Mouse (Mus musculus): ENCODE data around the gene Vamp3.
"Not testable (repeated sequence)": the region's sequence is repeated elsewhere in the genome, so short reads cannot be mapped to it uniquely, and the experiment has no call there.

Vamp3 gene

DNA sequence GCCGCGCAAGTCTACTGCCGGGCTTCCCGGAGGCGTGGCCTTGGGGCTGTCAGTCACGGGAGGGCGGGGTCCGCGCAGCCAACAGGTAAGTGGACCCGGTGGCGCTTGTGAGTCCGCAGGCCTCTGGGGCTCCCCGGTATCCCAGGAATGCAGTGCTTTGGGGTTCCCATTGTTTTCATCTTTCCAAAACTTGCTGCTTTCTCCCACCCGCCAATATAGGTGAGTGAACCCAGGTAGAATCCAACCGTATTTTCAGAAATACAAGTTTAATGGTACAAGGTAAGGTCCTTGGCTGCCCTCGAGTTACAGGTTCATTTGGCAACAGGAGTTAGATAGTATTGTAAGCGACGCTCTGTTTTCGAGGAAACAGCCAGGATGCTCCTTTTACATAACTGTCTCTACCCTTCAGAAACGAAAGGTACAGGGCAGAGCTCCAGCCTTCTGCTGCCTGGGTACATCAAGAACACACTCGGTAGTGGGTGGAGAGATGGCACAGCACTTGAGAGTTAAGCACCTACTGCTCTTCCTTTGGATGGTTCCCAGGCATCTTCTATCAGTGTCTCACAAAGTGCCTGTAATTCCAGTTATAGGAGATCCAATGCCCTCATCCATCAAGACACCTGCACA, 12.7 kb downstream of the Vamp3 start:
- peak; percentile 16 for DNase-seq (ENCODE audit: low read depth)

DNA sequence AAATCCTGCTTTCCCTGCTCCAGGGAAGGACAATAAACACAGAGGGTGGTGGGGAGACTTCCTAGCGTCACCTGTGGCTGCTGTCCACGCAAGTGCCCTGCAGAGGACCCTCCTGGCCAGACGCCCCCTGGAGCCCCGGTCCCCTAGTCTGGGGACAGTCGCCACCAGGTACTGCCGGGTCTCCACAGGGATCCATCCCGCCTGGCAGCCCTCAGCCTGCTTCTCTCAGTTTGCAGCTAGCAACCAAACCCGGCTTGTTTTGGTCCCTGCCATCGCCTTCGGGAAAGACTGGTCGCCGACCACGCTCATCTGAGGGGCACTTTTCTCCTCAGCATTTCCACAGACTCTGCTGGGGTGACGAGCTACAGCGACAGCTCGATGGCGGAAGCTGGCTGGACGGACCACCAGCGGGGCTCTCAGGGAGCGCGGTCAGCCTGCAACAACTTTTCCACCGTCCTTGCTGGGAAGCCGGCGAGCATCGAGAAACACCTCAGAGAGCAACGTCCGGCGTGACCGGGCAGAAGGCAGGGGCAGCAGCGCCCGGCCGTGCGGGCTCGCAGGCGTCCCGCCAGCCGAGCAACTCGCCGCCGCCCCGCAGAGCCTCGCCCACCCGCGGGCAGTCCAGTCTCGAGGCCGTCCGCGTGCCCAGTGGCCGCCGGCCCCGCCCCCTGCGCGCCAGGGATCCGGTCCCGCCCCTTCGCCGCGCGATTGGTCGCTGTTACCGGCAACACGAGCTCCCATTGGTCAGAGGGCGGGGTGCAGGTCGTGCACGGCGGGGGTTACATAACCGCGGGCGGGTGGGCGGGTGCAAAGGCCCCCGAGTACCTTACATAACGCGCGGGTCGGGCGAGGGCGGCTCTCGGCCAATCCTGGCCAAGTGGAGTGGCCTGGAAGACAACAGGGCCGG, 13.5 kb downstream of the Vamp3 start, which contains the start of gene Per3:
TSS of gene Per3 (minus strand) at position 629 of the 907 bp plus-strand sequence.
- peak; percentile 95 for DNase-seq (ENCODE audit: low read depth)

DNA sequence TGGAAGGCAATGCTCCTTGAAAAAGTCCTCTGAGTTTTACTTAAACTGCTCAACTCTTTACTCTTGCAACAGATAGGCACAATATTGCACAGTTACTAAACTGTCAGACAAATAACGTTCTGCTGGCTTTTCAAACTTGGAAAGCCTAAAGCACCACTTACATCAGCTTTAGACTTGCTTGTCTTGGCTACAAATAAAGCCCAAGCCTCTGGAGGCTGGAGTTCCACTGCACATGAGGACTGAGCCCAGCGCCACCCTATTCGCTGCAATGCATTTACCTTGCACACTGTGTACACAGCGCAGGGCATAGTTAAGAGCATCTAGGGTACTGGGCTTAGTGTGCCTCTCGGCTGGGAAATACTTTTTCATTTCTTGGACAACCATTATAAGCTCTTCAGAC, 14.5 kb downstream of the Vamp3 start:
- peak; percentile 10 for DNase-seq (ENCODE audit: low read depth)

- DNase-seq (ENCODE audit: low read depth) = no peak
Observed at GRCm38 (mm10) chr4:151041506-151041905, 16.3 kb downstream of the Vamp3 start.

- DNase-seq (ENCODE audit: low read depth) = no peak
Observed at GRCm38 (mm10) chr4:151037800-151038199, 20.0 kb downstream of the Vamp3 start.

GRCm38 (mm10) chr4:151036521-151036920, 21.2 kb downstream of the Vamp3 start:
- DNase-seq (ENCODE audit: low read depth) = no peak

- DNase-seq (ENCODE audit: low read depth) = peak; percentile 47
Observed at GRCm38 (mm10) chr4:151027001-151027400, 30.8 kb downstream of the Vamp3 start.

- no peak for DNase-seq (ENCODE audit: low read depth)
Observed at GRCm38 (mm10) chr4:151024152-151024551, 33.6 kb downstream of the Vamp3 start.

DNA sequence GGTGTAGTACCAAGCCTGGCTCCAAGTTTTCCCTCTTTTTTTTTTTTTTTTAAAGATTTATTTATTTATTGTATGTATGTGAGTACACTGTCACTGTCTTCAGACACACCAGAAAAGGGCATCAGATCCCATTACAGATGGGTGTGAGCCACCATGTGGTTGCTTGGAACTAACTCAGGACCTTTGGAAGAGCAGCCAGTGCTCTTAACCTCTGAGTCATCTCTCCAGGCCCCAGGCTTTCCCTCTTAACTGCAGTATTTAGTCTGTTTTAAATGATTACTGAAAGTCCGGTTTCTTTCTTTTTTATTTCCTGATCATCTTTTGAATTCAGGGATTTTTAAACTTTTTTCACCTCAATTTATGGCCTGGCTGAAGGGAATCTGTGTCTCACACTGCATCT, 40.4 kb downstream of the Vamp3 start:
- not testable (repeated sequence) for DNase-seq (ENCODE audit: low read depth)

GRCm38 (mm10) chr4:151015946-151016345, 41.8 kb downstream of the Vamp3 start:
- no peak for DNase-seq (ENCODE audit: low read depth)

- DNase-seq (ENCODE audit: low read depth) = no peak
Observed at GRCm38 (mm10) chr4:151010316-151010715, 47.4 kb downstream of the Vamp3 start.

GRCm38 (mm10) chr4:151006945-151007344, 50.8 kb downstream of the Vamp3 start:
- peak; percentile 88 for DNase-seq (ENCODE audit: low read depth)

DNA sequence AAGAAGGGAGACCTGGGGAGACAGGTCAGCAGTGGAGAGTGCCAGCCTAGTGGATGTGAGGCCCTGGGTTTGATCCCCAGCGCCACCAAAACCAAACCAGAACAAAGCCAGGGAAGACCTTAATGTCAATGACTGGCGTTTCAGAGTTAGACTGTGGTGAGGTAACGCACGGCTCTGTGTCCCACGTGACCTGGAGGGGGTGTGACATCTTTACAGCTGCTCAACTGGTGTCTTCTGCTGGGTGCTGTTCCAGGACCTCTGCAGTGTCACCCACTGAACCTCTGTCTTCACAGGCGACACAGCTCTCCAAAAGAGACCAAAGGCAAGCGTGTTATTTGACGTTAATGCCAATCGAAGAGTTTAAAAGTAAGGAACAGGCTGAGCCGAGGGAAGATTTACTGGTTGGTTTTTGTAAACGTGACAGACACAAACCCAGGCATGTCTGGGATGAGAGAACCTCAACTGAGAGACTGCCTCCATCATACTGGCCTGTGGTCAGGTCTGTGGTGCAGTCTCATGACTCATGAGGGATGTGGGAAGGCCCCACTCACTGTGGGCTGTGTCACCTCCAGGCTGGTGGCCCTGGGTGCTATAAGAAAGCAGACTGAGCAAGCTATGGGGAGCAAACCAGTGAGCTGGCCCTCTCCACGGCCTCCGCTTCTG, 52.0 kb downstream of the Vamp3 start:
- peak; percentile 95 for DNase-seq (ENCODE audit: low read depth)

DNA sequence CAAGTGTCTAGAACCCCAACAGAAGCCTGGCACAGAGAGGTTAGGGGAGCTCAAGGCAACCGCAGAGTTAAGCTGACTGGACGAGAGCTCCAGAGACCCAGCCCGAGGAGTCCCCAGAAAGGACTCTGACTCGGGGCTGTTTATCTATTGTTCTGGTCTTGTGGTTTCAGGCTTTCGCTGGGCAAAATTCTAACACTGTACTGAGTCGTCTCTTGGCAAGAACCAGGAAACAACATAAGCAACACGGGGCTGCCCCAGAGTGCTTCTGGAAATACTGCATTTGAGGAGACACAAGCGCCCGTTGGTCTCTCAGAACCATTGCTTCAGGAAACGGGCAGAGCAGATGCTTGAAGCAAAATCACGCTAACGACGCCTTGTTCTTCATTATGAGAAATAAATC, 56.4 kb downstream of the Vamp3 start:
- DNase-seq (ENCODE audit: low read depth) = peak; percentile 34

DNA sequence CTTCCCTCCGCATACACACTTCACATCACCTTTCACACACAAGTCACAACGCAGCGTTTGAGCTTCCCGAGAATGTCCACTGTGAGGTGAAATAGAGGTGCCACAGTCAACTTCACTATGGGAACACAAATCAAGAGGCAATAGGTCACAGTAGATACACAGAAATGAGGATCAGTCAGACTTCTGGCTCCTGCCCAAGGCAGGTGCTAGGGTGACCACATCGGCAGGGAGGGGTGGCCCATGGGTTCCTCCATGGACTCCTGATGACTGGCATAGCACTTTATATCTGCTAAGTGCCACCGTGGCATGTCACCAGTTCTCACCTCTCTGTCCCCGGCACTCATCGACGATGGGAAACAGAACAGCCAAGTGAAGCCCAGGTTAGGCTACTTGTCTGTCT, 59.1 kb downstream of the Vamp3 start:
- no peak for DNase-seq (ENCODE audit: low read depth)

Measured in 416B (cell line).